Mouse (Mus musculus): Measurements from ENCODE around the gene Mocs3.

GRCm38 (mm10) chr2:168205265-168205664, 25.2 kb upstream of the Mocs3 start:
- TF ChIP-seq GATA1 (IDR thresholded peaks at IDR 0.05; ENCODE audit: borderline replicate concordance, low read length) = no peak
- 0 out of 2 replicates have a peak, but pooled peaks have one; percentile 17 for TF ChIP-seq FLI1 (IDR thresholded peaks at IDR 0.05; ENCODE audit: low read length)
